Mouse (Mus musculus): ENCODE measurements around the gene Prrc2c. TPM values are rescaled to one million over a fixed set of nuclear protein-coding genes. Genes with fewer than 3 reads are reported as not detected.

Gene Prrc2c
- total RNA-seq, 2 experiments from 2014 or later = 54.2 to 55.0 TPM

- ATAC-seq (replicated peaks; ENCODE audit: low FRiP score, poor library complexity, severe bottlenecking) = no peak
Observed at GRCm38 (mm10) chr1:162623895-162624294, 116.5 kb downstream of the Prrc2c start.

Other genes starting within 250 kb of the Prrc2c start
- 0.96 and 1.0 TPM in 2 replicates for gene Mettl13, start 192.0 kb downstream of the Prrc2c start, total RNA-seq (2015; ENCODE audit: low replicate concordance)
- gene Mettl13, start 192.0 kb downstream of the Prrc2c start, total RNA-seq (2017; ENCODE audit: low replicate concordance) = 1.7 and 2.2 TPM in 2 replicates
- gene Vamp4, start 170.0 kb downstream of the Prrc2c start, total RNA-seq (2015; ENCODE audit: low replicate concordance) = 13.3 and 18.8 TPM in 2 replicates
- 10.1 and 11.2 TPM in 2 replicates for gene Vamp4, start 170.0 kb downstream of the Prrc2c start, total RNA-seq (2017; ENCODE audit: low replicate concordance)
- not detected in 2 replicates for gene Myoc, start 101.4 kb downstream of the Prrc2c start, total RNA-seq (2015; ENCODE audit: low replicate concordance)
- not detected in 2 replicates for gene Myoc, start 101.4 kb downstream of the Prrc2c start, total RNA-seq (2017; ENCODE audit: low replicate concordance)
- not detected in 2 replicates for gene Myocos, start 82.3 kb downstream of the Prrc2c start, total RNA-seq (2015; ENCODE audit: low replicate concordance)
- gene Myocos, start 82.3 kb downstream of the Prrc2c start, total RNA-seq (2017; ENCODE audit: low replicate concordance) = not detected in 2 replicates
- gene Fmo4, start 73.4 kb upstream of the Prrc2c start, total RNA-seq (2015; ENCODE audit: low replicate concordance) = not detected in 2 replicates
- gene Fmo4, start 73.4 kb upstream of the Prrc2c start, total RNA-seq (2017; ENCODE audit: low replicate concordance) = not detected in 2 replicates
- 0.19 TPM in 1 of 2 replicates, not detected in the other for gene Fmo1, start 126.1 kb upstream of the Prrc2c start, total RNA-seq (2015; ENCODE audit: low replicate concordance)
- gene Fmo1, start 126.1 kb upstream of the Prrc2c start, total RNA-seq (2017; ENCODE audit: low replicate concordance) = 0.17 TPM in 1 of 2 replicates, not detected in the other
- gene Fmo2, start 158.2 kb upstream of the Prrc2c start, total RNA-seq (2015; ENCODE audit: low replicate concordance) = not detected in 2 replicates
- not detected in 2 replicates for gene Fmo2, start 158.2 kb upstream of the Prrc2c start, total RNA-seq (2017; ENCODE audit: low replicate concordance)
- not detected in 2 replicates for gene Fmo6, start 197.0 kb upstream of the Prrc2c start, total RNA-seq (2015; ENCODE audit: low replicate concordance)
- not detected in 2 replicates for gene Fmo6, start 197.0 kb upstream of the Prrc2c start, total RNA-seq (2017; ENCODE audit: low replicate concordance)
- not detected in 2 replicates for gene Fmo3, start 244.0 kb upstream of the Prrc2c start, total RNA-seq (2015; ENCODE audit: low replicate concordance)
- gene Fmo3, start 244.0 kb upstream of the Prrc2c start, total RNA-seq (2017; ENCODE audit: low replicate concordance) = not detected in 2 replicates

Data from erythroblast, adult 5-6 weeks (primary cell).